Mouse (Mus musculus): Measurements from ENCODE around the gene Ric1. TPM values are rescaled to one million over a fixed set of nuclear protein-coding genes. Genes with fewer than 3 reads are reported as not detected.
"Not testable (repeated sequence)": the region's sequence is repeated elsewhere in the genome, so short reads cannot be mapped to it uniquely, and the experiment has no call there.

Ric1 gene
- polyA plus RNA-seq, 1 experiment: 39.2 TPM

- Histone ChIP-seq H3K4me3 (ENCODE audit: insufficient read depth, low read length) (peak overlapping the region; percentile 91), H3K4me1 (ENCODE audit: control insufficient read depth, insufficient read depth, low read length) (no peaks in the 10 kb centered on the region; the same call in 1 of the 2 replicates), H3K27ac (ENCODE audit: insufficient read depth, low read length) (peak overlapping the region; percentile 72)
- TF ChIP-seq CTCF (IDR thresholded peaks at IDR 0.05; ENCODE audit: borderline replicate concordance, insufficient read depth, low read length) (no peak), POLR2A (IDR thresholded peaks at IDR 0.05; ENCODE audit: low read depth, low read length) (no peak)
Observed at GRCm38 (mm10) chr19:29522445-29523229, 555 bp downstream of the Ric1 start.

- Histone ChIP-seq H3K27ac (ENCODE audit: insufficient read depth, low read length) (peak overlapping the region; percentile 1; the same call in 1 of the 2 replicates), H3K4me1 (ENCODE audit: control insufficient read depth, insufficient read depth, low read length) (no peaks in the 10 kb centered on the region; the same call in 1 of the 2 replicates), H3K4me3 (ENCODE audit: insufficient read depth, low read length) (peak overlapping the region; percentile 91)
- TF ChIP-seq POLR2A (IDR thresholded peaks at IDR 0.05; ENCODE audit: low read depth, low read length) (no peak), CTCF (IDR thresholded peaks at IDR 0.05; ENCODE audit: borderline replicate concordance, insufficient read depth, low read length) (no peak)
Observed at GRCm38 (mm10) chr19:29523230-29523582, 1.1 kb downstream of the Ric1 start.

GRCm38 (mm10) chr19:29523701-29524100 lies 1.6 kb downstream of the Ric1 start:
- Histone ChIP-seq H3K27ac (ENCODE audit: insufficient read depth, low read length) (0 out of 2 replicates have a peak overlapping the region, but pooled peaks have one; percentile 1), H3K4me1 (ENCODE audit: control insufficient read depth, insufficient read depth, low read length) (no peaks in the 10 kb centered on the region; the same call in 1 of the 2 replicates), H3K4me3 (ENCODE audit: insufficient read depth, low read length) (peak overlapping the region; percentile 91)
- TF ChIP-seq CTCF (IDR thresholded peaks at IDR 0.05; ENCODE audit: borderline replicate concordance, insufficient read depth, low read length) (no peak), POLR2A (IDR thresholded peaks at IDR 0.05; ENCODE audit: low read depth, low read length) (no peak)

- TF ChIP-seq POLR2A (IDR thresholded peaks at IDR 0.05; ENCODE audit: low read depth, low read length) (no peak), CTCF (IDR thresholded peaks at IDR 0.05; ENCODE audit: borderline replicate concordance, insufficient read depth, low read length) (no peak)
- Histone ChIP-seq H3K27ac (ENCODE audit: insufficient read depth, low read length) (no peak overlapping the region), H3K4me1 (ENCODE audit: control insufficient read depth, insufficient read depth, low read length) (no peaks in the 10 kb centered on the region; the same call in 1 of the 2 replicates), H3K4me3 (ENCODE audit: insufficient read depth, low read length) (no peak overlapping the region)
Observed at GRCm38 (mm10) chr19:29524614-29525013, 2.5 kb downstream of the Ric1 start.

GRCm38 (mm10) chr19:29525588-29525987 lies 3.5 kb downstream of the Ric1 start:
- H3K27ac ChIP-seq (ENCODE audit: insufficient read depth, low read length); H3K4me3 ChIP-seq (ENCODE audit: insufficient read depth, low read length); H3K4me1 ChIP-seq (ENCODE audit: control insufficient read depth, insufficient read depth, low read length): not testable (repeated sequence)

- no peak overlapping the region for H3K27ac ChIP-seq (ENCODE audit: insufficient read depth, low read length)
- no peak overlapping the region for H3K4me3 ChIP-seq (ENCODE audit: insufficient read depth, low read length)
- TF ChIP-seq POLR2A (IDR thresholded peaks at IDR 0.05; ENCODE audit: low read depth, low read length) (no peak), CTCF (IDR thresholded peaks at IDR 0.05; ENCODE audit: borderline replicate concordance, insufficient read depth, low read length) (no peak)
- H3K4me1 ChIP-seq (ENCODE audit: control insufficient read depth, insufficient read depth, low read length): no peaks in the 10 kb centered on the region; the same call in 1 of the 2 replicates
Observed at GRCm38 (mm10) chr19:29526837-29527236, 4.8 kb downstream of the Ric1 start.

GRCm38 (mm10) chr19:29527299-29527698 lies 5.2 kb downstream of the Ric1 start:
- H3K4me3 ChIP-seq (ENCODE audit: insufficient read depth, low read length): no peak overlapping the region
- no peaks in the 10 kb centered on the region; the same call in 1 of the 2 replicates for H3K4me1 ChIP-seq (ENCODE audit: control insufficient read depth, insufficient read depth, low read length)
- H3K27ac ChIP-seq (ENCODE audit: insufficient read depth, low read length): no peak overlapping the region
- TF ChIP-seq POLR2A (IDR thresholded peaks at IDR 0.05; ENCODE audit: low read depth, low read length): no peak
- TF ChIP-seq CTCF (IDR thresholded peaks at IDR 0.05; ENCODE audit: borderline replicate concordance, insufficient read depth, low read length): no peak

GRCm38 (mm10) chr19:29528568-29528967 lies 6.5 kb downstream of the Ric1 start:
- Histone ChIP-seq H3K27ac (ENCODE audit: insufficient read depth, low read length) (no peak overlapping the region), H3K4me1 (ENCODE audit: control insufficient read depth, insufficient read depth, low read length) (no peaks in the 10 kb centered on the region; the same call in 1 of the 2 replicates), H3K4me3 (ENCODE audit: insufficient read depth, low read length) (no peak overlapping the region)
- TF ChIP-seq POLR2A (IDR thresholded peaks at IDR 0.05; ENCODE audit: low read depth, low read length) (no peak), CTCF (IDR thresholded peaks at IDR 0.05; ENCODE audit: borderline replicate concordance, insufficient read depth, low read length) (no peak)

- H3K4me3 ChIP-seq (ENCODE audit: insufficient read depth, low read length): no peak overlapping the region
- H3K4me1 ChIP-seq (ENCODE audit: control insufficient read depth, insufficient read depth, low read length): no peaks in the 10 kb centered on the region
- no peak overlapping the region for H3K27ac ChIP-seq (ENCODE audit: insufficient read depth, low read length)
- TF ChIP-seq CTCF (IDR thresholded peaks at IDR 0.05; ENCODE audit: borderline replicate concordance, insufficient read depth, low read length): no peak
- no peak for TF ChIP-seq POLR2A (IDR thresholded peaks at IDR 0.05; ENCODE audit: low read depth, low read length)
Observed at GRCm38 (mm10) chr19:29534030-29534429, 11.9 kb downstream of the Ric1 start.

- TF ChIP-seq POLR2A (IDR thresholded peaks at IDR 0.05; ENCODE audit: low read depth, low read length): no peak
- no peak for TF ChIP-seq CTCF (IDR thresholded peaks at IDR 0.05; ENCODE audit: borderline replicate concordance, insufficient read depth, low read length)
- no peak overlapping the region; the same call in 1 of the 2 replicates for H3K27ac ChIP-seq (ENCODE audit: insufficient read depth, low read length)
- no peaks in the 10 kb centered on the region for H3K4me1 ChIP-seq (ENCODE audit: control insufficient read depth, insufficient read depth, low read length)
- no peak overlapping the region for H3K4me3 ChIP-seq (ENCODE audit: insufficient read depth, low read length)
Observed at GRCm38 (mm10) chr19:29542256-29542970, 20.3 kb downstream of the Ric1 start.
